27 mouse cellular contexts compared by ENCODE assay signal in the genomic region with DNA sequence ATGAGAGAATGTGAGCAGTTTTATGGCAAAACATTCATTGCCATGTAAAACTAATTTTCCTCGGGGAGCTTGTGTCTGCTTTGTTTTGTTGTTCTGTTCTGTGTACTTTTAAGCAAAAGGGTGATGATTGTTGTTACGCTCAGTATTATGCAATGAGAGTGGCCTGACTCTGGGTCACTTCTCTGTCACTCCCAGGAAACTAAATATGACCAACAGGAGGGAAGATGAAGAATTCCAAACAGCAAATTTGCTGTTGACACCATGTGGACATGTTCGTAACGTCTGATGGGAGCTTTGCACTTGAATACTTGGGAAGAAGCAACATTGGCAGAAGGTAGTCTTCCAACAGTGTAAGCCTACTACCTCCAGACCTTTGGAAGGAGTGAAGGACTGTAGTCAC.
"Had no signal": no experiment of that assay in that cellular context is flagged by ENCODE, and none has a peak within 500 bp of the region (broad histone marks: within the 10 kb centered on the region; RNA-seq: fewer than 3 reads in every experiment).

No protein-coding gene starts in this region.

- H3K9me3 ChIP-seq: embryonic facial prominence, embryonic 10.5 days; embryonic facial prominence, embryonic 12.5 days; embryonic facial prominence, embryonic 15.5 days; forebrain, embryonic 10.5 days; forebrain, embryonic 12.5 days; forebrain, embryonic 13.5 days; forebrain, embryonic 15.5 days had no signal

- H3K4me3 ChIP-seq: embryonic facial prominence, embryonic 10.5 days; embryonic facial prominence, embryonic 12.5 days; embryonic facial prominence, embryonic 13.5 days; embryonic facial prominence, embryonic 15.5 days; erythroblast, embryonic 14.5 days; forebrain, embryonic 10.5 days; forebrain, embryonic 12.5 days; forebrain, embryonic 13.5 days; forebrain, embryonic 15.5 days; gastrocnemius, adult 2 months; heart, adult 2 months had no signal

- H3K36me3 ChIP-seq: embryonic facial prominence, embryonic 10.5 days; embryonic facial prominence, embryonic 12.5 days; embryonic facial prominence, embryonic 13.5 days; embryonic facial prominence, embryonic 15.5 days; forebrain, embryonic 10.5 days; forebrain, embryonic 12.5 days; forebrain, embryonic 15.5 days had no signal

- ATAC-seq: forebrain, embryonic 13.5 days; forebrain, embryonic 14.5 days; forebrain, embryonic 15.5 days; forebrain, embryonic 16.5 days; forebrain, postnatal 0 days had no signal

- DNase-seq: cerebellum, adult 2 months; cerebellum, adult 8-10 months; cerebellum, adult 9-10 months; cerebellum, adult 9-11 months; cerebellum, postnatal 14 days; cerebellum, postnatal 25 days; cerebellum, postnatal 36 days; embryo, embryonic 11 days; gastrocnemius, adult 2 months; gastrocnemius, postnatal 10 days; gastrocnemius, postnatal 14 days; gastrocnemius, postnatal 25 days; gastrocnemius, postnatal 36 days; heart, adult 18-20 months; heart, adult 2 months had no signal

- H3K27me3 ChIP-seq: embryonic facial prominence, embryonic 12.5 days; embryonic facial prominence, embryonic 13.5 days; embryonic facial prominence, embryonic 15.5 days; forebrain, embryonic 12.5 days; forebrain, embryonic 13.5 days; forebrain, embryonic 15.5 days had no signal

- H3K4me1 ChIP-seq: embryonic facial prominence, embryonic 10.5 days; embryonic facial prominence, embryonic 12.5 days; embryonic facial prominence, embryonic 13.5 days; embryonic facial prominence, embryonic 15.5 days; forebrain, embryonic 12.5 days; forebrain, embryonic 13.5 days; forebrain, embryonic 15.5 days had no signal

- H3K4me2 ChIP-seq: embryonic facial prominence, embryonic 12.5 days; embryonic facial prominence, embryonic 13.5 days; embryonic facial prominence, embryonic 15.5 days; forebrain, embryonic 12.5 days; forebrain, embryonic 13.5 days; forebrain, embryonic 15.5 days had no signal

- H3K27ac ChIP-seq: embryonic facial prominence, embryonic 10.5 days; embryonic facial prominence, embryonic 12.5 days; embryonic facial prominence, embryonic 13.5 days; embryonic facial prominence, embryonic 15.5 days; forebrain, embryonic 10.5 days; forebrain, embryonic 12.5 days; forebrain, embryonic 13.5 days; forebrain, embryonic 15.5 days; gastrocnemius, adult 2 months; heart, adult 2 months had no signal

- H3K9ac ChIP-seq: embryonic facial prominence, embryonic 12.5 days; embryonic facial prominence, embryonic 13.5 days; embryonic facial prominence, embryonic 15.5 days; forebrain, embryonic 12.5 days; forebrain, embryonic 13.5 days; forebrain, embryonic 15.5 days; forebrain, postnatal 0 days had no signal
